Mouse (Mus musculus) kidney, adult 2 months (tissue): Measurements from ENCODE around the gene Tspan31. TPM values are rescaled to one million over a fixed set of nuclear protein-coding genes. Genes with fewer than 3 reads are reported as not detected.

Source experiments
- DNase-seq: peaks from one replicate; pipeline ENCODE4 v3.0.0; 2021
- H3K27ac ChIP-seq: fragments of 200-500 bp; 2 replicates; pipeline ENCODE4 v1.5.1; 2012; ENCODE audit warnings: low read depth, low read length, control low read depth, inconsistent platforms; ENCODE audit not compliant: insufficient read depth
- H3K27me3 ChIP-seq: fragments of 200-500 bp; replicated peaks from 2 replicates; pipeline ENCODE4 v1.6.1; 2012; ENCODE audit warnings: mild to moderate bottlenecking, moderate library complexity, low read length, inconsistent platforms; ENCODE audit not compliant: control insufficient read depth, insufficient read depth
- H3K36me3 ChIP-seq: fragments of 200-500 bp; 2 replicates; pipeline ENCODE4 v1.6.1; 2012; ENCODE audit warnings: mild to moderate bottlenecking, moderate library complexity, low read length, inconsistent platforms; ENCODE audit not compliant: control insufficient read depth, insufficient read depth
- H3K4me1 ChIP-seq: fragments of 200-500 bp; 2 replicates; pipeline ENCODE4 v1.6.1; 2011; ENCODE audit warnings: low read length; ENCODE audit not compliant: control insufficient read depth, insufficient read depth
- H3K4me3 ChIP-seq: fragments of 200-500 bp; 2 replicates; pipeline ENCODE4 v1.5.1; 2011; ENCODE audit warnings: mild to moderate bottlenecking, low read depth, low read length, control low read depth; ENCODE audit not compliant: insufficient read depth
- CTCF ChIP-seq: fragments of 200-500 bp; conservative IDR thresholded peaks from 2 replicates; pipeline ENCODE4 v1.5.1; 2011; ENCODE audit warnings: low read depth, mild to moderate bottlenecking, control low read depth, low read length, moderate library complexity, mixed read lengths; ENCODE audit not compliant: insufficient read depth, insufficient read length
- POLR2A ChIP-seq: fragments of 200-500 bp; IDR thresholded peaks from one replicate; pipeline ENCODE4 v1.6.1; 2011; ENCODE audit warnings: low read depth, low read length, control low read depth
- WGBS: fragments of 180-500 bp; shearing (Covaris S2); methylation state at CpG from one replicate; pipeline ENCODE4 v1.1.7; 2018; 5-methylcytosine and 5-hydroxymethylcytosine counted together
- polyA plus RNA-seq: library from polyadenylated mRNA; depleted of rRNA; stranded (reverse); fragments of >200 nt; gene quantifications from 2 replicates; pipeline ENCODE4 v1.2.3, GENCODE M21; 2012

Tspan31 gene
- polyA plus RNA-seq, 1 experiment = 117 TPM

- H3K4me1 ChIP-seq = peaks cover 8% of the 10 kb centered on the region; the same call in 1 of the 2 replicates
- no peaks in the 10 kb centered on the region for H3K27me3 ChIP-seq
- 2% methylated on average over 29 of the region's 29 CpGs for WGBS
- no peaks in the 10 kb centered on the region for H3K36me3 ChIP-seq
- H3K4me3 ChIP-seq = peak overlapping the region; percentile 19
- H3K27ac ChIP-seq = no peak overlapping the region
- TF ChIP-seq CTCF (peak; percentile 48; the same call in 1 of the 2 replicates), POLR2A (no peak)
- peak; percentile 55 for DNase-seq
These were observed 20.5 kb downstream of the Tspan31 start for GRCm38 (mm10) chr10:127049395-127050118.

DNA sequence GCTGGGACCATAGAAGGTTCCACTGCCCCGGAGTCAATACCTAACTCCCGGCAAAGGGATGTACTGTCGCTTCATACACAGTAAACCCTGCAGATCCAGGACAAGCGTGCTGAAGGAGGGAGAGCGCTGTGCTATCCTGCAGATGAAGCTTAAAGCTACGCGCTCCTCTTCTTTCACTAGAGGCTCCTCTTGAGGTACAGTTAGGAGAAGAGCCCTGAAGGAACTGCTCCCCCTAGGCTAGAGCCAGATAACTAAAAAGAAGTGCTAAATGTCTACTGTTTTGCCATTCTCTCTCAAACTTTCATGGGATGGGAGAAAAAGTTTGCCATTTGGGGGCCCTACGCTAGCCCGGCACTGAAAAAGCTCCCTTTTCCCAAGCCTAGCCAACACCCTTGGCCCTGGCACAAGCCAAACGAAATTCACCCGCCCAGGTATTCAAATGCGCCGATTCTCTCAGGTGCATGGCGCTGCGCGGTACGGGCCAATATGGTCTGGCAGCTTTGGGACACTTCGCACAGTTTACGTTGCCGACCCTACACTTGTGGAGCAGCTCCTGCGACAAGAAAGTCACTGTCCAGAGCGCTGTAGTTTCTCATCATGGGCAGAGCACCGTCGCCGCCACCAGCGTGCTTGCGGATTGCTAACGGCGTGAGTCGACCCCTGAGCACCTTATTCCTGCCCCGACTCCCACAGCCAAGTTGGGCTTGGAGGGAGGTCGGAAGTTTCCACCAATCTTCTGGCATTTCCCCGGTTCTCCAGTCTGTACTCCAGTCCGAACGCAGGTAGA lies 21.3 kb downstream of the Tspan31 start:
- Histone ChIP-seq H3K4me3 (peak overlapping the region; percentile 36), H3K4me1 (peaks cover 8% of the 10 kb centered on the region; the same call in 1 of the 2 replicates), H3K27ac (peak overlapping the region; percentile 6; the same call in 1 of the 2 replicates), H3K27me3 (no peaks in the 10 kb centered on the region), H3K36me3 (no peaks in the 10 kb centered on the region)
- WGBS = 4% methylated on average over 35 of the region's 35 CpGs
- no peak for TF ChIP-seq POLR2A
- TF ChIP-seq CTCF = no peak
- DNase-seq = peak; percentile 47

GRCm38 (mm10) chr10:127047954-127048353 lies 22.1 kb downstream of the Tspan31 start, which contains the start of gene Cyp27b1:
Gene Cyp27b1, plus strand, starts transcription at chr10:127048250.
- Histone ChIP-seq H3K36me3 (no peaks in the 10 kb centered on the region), H3K4me1 (peaks cover 12% of the 10 kb centered on the region; the same call in 1 of the 2 replicates), H3K4me3 (peak within 1 kb of the TSS; percentile 36), H3K27me3 (no peaks in the 10 kb centered on the region), H3K27ac (peak within 1 kb of the TSS; percentile 6; the same call in 1 of the 2 replicates)
- no peak for TF ChIP-seq CTCF
- peak; percentile 23 for TF ChIP-seq POLR2A
- WGBS = 27% methylated on average over 5 of the region's 5 CpGs
- no peak for DNase-seq

- Histone ChIP-seq H3K4me1 (peaks cover 10% of the 10 kb centered on the region; the same call in 1 of the 2 replicates), H3K36me3 (no peaks in the 10 kb centered on the region), H3K27me3 (no peaks in the 10 kb centered on the region), H3K27ac (peak overlapping the region; percentile 77), H3K4me3 (no peak overlapping the region)
- no peak for TF ChIP-seq CTCF
- no peak for TF ChIP-seq POLR2A
- DNase-seq = peak; percentile 95
- WGBS = 41% methylated on average over 6 of the region's 6 CpGs
These were observed 26.9 kb downstream of the Tspan31 start for GRCm38 (mm10) chr10:127043187-127043586.

- Histone ChIP-seq H3K27me3 (no peaks in the 10 kb centered on the region), H3K27ac (peak overlapping the region; percentile 77), H3K36me3 (no peaks in the 10 kb centered on the region), H3K4me1 (peaks cover 10% of the 10 kb centered on the region; the same call in 1 of the 2 replicates), H3K4me3 (peak overlapping the region; percentile 92)
- WGBS = 11% methylated on average over 5 of the region's 5 CpGs
- TF ChIP-seq CTCF (no peak), POLR2A (no peak)
- DNase-seq = no peak
These were observed 27.5 kb downstream of the Tspan31 start for GRCm38 (mm10) chr10:127042468-127043115.

DNA sequence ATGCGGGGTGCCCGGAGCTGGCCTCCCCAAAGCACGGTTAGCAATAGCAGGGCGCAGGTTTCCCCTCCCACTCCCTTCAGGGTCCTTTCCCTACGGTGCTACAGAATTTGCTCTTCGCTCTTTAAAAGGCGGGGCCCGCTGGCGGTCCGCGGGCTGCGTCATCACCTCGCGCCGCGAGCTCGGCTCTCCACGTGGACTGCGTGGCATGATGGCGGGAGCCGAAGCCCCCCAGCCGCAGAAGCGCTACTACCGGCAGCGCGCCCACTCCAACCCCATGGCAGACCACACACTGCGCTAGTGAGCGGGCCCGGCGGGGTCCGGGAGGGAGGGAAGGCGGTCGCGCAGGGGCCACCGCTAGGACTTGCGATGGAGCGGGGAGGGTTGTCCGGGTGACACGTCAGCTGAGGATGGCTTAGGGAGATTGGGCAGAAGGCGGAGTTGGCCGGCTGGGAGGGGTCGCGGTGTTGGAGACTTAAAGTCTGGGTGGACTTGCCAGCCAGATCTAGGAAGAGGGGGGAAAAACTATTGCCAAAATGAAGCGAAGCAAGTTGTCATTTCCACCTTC lies 28.2 kb downstream of the Tspan31 start:
- peak overlapping the region; percentile 92 for H3K4me3 ChIP-seq
- TF ChIP-seq POLR2A (no peak), CTCF (no peak)
- WGBS = under 1% methylated on average over 44 of the region's 44 CpGs
- H3K36me3 ChIP-seq = no peaks in the 10 kb centered on the region
- H3K27me3 ChIP-seq = no peaks in the 10 kb centered on the region
- H3K27ac ChIP-seq = peak overlapping the region; percentile 79
- DNase-seq = peak; percentile 92
- peaks cover 10% of the 10 kb centered on the region; the same call in 1 of the 2 replicates for H3K4me1 ChIP-seq
